Mouse (Mus musculus) CH12.LX (cell line): Measurements from ENCODE around the gene Prkar2a.

ENCODE experiments used
- CHD2 ChIP-seq: IDR thresholded peaks from 2 replicates; pipeline ENCODE4 v1.6.1; 2011; ENCODE audit warnings: low read length, improper control_type of control experiment
- CTCF ChIP-seq, 2 experiments: IDR thresholded peaks in 1 of 2; conservative IDR thresholded peaks in 1 of 2; 2 replicates each; pipeline ENCODE4 v1.5.1; 2011 to 2012; ENCODE audit warnings: low read depth in 2 of 2, low read length in 2 of 2, improper control_type of control experiment in 1 of 2, inconsistent platforms in 1 of 2, mild to moderate bottlenecking in 1 of 2, moderate library complexity in 1 of 2
- POLR2A ChIP-seq: IDR thresholded peaks from 2 replicates; pipeline ENCODE4 v1.6.1; 2011; ENCODE audit warnings: low read depth, mild to moderate bottlenecking, improper control_type of control experiment, low read length

DNA sequence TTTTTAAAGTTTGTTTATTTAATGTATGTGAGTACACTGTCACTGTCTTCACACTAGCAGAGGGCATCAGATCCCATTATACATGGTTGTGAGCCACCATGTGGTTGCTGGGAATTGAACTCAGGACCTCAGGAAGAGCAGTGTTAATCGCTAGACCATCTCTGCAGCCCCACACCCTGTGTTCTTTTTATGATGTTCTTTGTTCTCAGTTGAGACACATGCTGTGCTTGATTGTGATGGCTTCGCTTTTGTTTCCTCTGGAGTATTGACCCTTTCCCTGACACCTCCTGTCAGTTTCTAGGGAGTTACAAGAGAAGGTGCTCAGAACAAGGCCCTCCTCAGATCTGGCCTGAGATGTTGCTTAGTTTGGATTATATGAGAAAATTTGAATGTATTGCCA, 34.6 kb downstream of the Prkar2a start:
- TF ChIP-seq CTCF (conservative IDR thresholded peaks at IDR 0.05 in 1 of 2, IDR thresholded peaks at IDR 0.05 in 1 of 2; ENCODE audit: low read depth in 2 of 2, low read length in 2 of 2) (no peak), CHD2 (no peak), POLR2A (no peak)
